Mouse (Mus musculus): ENCODE measurements around the gene Baiap2. TPM values are rescaled to one million over a fixed set of nuclear protein-coding genes. Genes with fewer than 3 reads are reported as not detected.

Baiap2 gene
- polyA plus RNA-seq, 1 experiment from 2014 or later: 9.8 TPM

DNA sequence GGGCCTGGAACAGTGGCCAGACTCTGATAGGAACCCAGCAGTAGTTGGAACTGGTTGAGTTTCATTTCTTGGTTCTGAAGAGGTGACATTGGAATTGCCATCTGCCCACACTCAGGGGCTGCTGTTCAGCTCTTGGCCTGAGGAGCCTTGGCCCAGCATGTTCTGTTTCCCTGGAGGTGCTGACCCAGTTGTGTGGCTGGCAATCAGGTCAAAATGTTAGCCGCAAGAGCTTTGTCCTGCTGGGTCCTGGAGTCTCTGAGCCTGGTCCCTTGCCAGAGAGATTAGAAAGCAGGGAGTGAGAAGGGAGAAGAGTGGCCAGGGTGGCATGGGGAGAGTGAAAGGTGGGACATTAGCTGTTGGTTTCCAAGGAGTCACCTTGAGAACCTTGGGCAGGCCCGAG lies 6.2 kb downstream of the Baiap2 start:
- H3K9ac ChIP-seq (ENCODE audit: low read length): no peak overlapping the region
- H3K9me3 ChIP-seq (ENCODE audit: control insufficient read depth, low read length): no peaks in the 10 kb centered on the region
- no peaks in the 10 kb centered on the region for H3K4me1 ChIP-seq (ENCODE audit: control insufficient read depth, insufficient read depth, low read length)
- no peak overlapping the region for H3K4me3 ChIP-seq (ENCODE audit: low read depth, low read length)
- DNase-seq (ENCODE audit: low spot score, missing footprints) (peak; percentile 65), ATAC-seq (ENCODE audit: low FRiP score) (no peak)
- WGBS: 93% methylated on average over 2 of the region's 2 CpGs
- H3K4me2 ChIP-seq: no peak overlapping the region
- H3K27ac ChIP-seq (ENCODE audit: low read depth, low read length): no peak overlapping the region
- peaks cover 5% of the 10 kb centered on the region for H3K27me3 ChIP-seq (ENCODE audit: control insufficient read depth, insufficient read depth, low read length)
- no peaks in the 10 kb centered on the region for H3K36me3 ChIP-seq (ENCODE audit: control insufficient read depth, insufficient read depth, low read length)

DNA sequence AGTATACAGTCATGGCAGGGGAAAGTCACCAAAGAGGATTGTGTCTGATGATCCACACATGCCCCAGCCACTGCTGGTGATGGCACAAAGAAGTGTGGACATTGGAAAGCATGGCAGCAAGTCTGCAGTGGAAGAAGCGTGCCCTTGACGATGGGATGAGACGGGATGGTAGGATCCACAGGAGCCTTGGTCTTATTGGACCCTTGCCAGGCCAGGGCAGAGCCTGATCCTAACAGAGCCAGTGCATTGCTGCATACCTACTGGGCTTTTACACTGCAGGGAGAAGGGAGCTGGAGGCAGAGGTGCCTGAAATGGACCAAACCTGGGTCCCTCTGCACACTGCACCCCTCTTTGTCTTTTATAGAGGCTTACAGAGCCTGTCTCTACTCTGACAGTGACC lies 8.0 kb downstream of the Baiap2 start:
- 94% methylated on average over 3 of the region's 3 CpGs for WGBS
- Histone ChIP-seq H3K4me2 (no peak overlapping the region), H3K4me3 (ENCODE audit: low read depth, low read length) (no peak overlapping the region), H3K9ac (ENCODE audit: low read length) (no peak overlapping the region), H3K4me1 (ENCODE audit: control insufficient read depth, insufficient read depth, low read length) (no peaks in the 10 kb centered on the region), H3K9me3 (ENCODE audit: control insufficient read depth, low read length) (no peaks in the 10 kb centered on the region), H3K27ac (ENCODE audit: low read depth, low read length) (no peak overlapping the region), H3K27me3 (ENCODE audit: control insufficient read depth, insufficient read depth, low read length) (no peaks in the 10 kb centered on the region), H3K36me3 (ENCODE audit: control insufficient read depth, insufficient read depth, low read length) (no peaks in the 10 kb centered on the region)
- ATAC-seq (ENCODE audit: low FRiP score) (no peak), DNase-seq (ENCODE audit: low spot score, missing footprints) (no peak)

DNA sequence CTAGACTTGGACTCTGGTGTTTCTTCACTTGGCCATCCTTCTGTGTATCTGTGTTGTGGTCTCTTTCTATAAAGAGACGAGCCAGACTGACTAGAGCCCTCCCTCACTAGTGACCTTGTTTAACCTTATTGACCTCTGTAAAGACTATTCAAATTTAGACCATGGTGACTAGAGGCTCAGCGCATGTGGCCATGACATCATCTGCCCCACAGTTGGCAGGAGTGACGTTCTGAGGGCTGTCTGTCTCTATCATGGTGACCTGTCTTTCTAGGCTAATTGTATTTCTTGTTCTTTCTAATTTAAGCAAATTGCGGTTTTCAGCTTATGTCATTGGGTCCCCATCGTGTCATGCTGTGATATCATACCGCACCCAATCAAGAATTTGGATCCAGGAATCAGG lies 8.8 kb downstream of the Baiap2 start:
- Histone ChIP-seq H3K4me1 (ENCODE audit: control insufficient read depth, insufficient read depth, low read length) (no peaks in the 10 kb centered on the region), H3K4me2 (no peak overlapping the region), H3K27me3 (ENCODE audit: control insufficient read depth, insufficient read depth, low read length) (no peaks in the 10 kb centered on the region), H3K27ac (ENCODE audit: low read depth, low read length) (no peak overlapping the region), H3K9ac (ENCODE audit: low read length) (no peak overlapping the region), H3K36me3 (ENCODE audit: control insufficient read depth, insufficient read depth, low read length) (no peaks in the 10 kb centered on the region), H3K9me3 (ENCODE audit: control insufficient read depth, low read length) (no peaks in the 10 kb centered on the region), H3K4me3 (ENCODE audit: low read depth, low read length) (no peak overlapping the region)
- ATAC-seq (ENCODE audit: low FRiP score): no peak
- DNase-seq (ENCODE audit: low spot score, missing footprints): no peak
- WGBS: 86% methylated on average over 6 of the region's 6 CpGs

DNA sequence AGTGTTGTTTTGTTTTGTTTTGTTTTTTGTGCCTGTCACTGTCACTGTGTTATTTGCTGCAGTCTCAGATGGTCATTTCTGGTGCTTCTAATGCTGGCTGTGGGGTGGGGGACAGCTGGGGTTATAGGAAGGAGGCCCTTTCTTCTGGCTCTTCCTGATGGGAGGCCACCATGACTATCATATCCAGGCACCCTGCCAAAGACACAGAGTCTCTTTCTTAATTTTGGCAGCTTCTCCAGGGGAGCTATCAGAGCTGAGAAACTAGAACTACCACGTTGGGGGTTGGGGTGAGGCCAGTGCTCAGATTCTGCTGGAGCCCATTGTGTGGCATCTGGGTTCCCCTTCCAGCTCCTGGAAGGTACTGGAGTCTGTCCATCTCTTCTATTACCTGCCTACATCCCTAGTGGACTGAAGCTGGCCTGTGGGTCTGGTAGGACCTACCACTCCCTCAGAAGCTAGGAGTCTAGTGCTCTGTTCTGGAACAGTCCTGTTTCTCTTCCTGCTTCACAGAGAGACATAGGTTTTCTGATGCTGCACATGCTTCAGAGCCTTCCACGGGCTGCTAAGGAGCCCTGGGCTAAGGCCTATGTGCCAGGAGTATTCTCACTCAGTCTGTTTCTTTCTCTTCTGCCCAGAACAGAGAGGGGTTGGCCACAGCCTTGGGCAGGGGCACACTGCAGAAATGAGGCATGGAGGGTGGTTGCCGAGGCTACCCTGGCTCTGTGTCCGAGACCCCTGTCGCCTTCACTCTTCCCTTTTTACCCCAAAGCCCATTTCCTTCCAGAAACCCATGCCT lies 10.1 kb downstream of the Baiap2 start:
- Histone ChIP-seq H3K4me1 (ENCODE audit: control insufficient read depth, insufficient read depth, low read length) (no peaks in the 10 kb centered on the region), H3K4me2 (no peak overlapping the region), H3K9ac (ENCODE audit: low read length) (no peak overlapping the region), H3K4me3 (ENCODE audit: low read depth, low read length) (no peak overlapping the region), H3K9me3 (ENCODE audit: control insufficient read depth, low read length) (no peaks in the 10 kb centered on the region), H3K27ac (ENCODE audit: low read depth, low read length) (no peak overlapping the region), H3K36me3 (ENCODE audit: control insufficient read depth, insufficient read depth, low read length) (no peaks in the 10 kb centered on the region), H3K27me3 (ENCODE audit: control insufficient read depth, insufficient read depth, low read length) (no peaks in the 10 kb centered on the region)
- WGBS: 76% methylated on average over 5 of the region's 5 CpGs
- DNase-seq (ENCODE audit: low spot score, missing footprints) (no peak), ATAC-seq (ENCODE audit: low FRiP score) (no peak)

DNA sequence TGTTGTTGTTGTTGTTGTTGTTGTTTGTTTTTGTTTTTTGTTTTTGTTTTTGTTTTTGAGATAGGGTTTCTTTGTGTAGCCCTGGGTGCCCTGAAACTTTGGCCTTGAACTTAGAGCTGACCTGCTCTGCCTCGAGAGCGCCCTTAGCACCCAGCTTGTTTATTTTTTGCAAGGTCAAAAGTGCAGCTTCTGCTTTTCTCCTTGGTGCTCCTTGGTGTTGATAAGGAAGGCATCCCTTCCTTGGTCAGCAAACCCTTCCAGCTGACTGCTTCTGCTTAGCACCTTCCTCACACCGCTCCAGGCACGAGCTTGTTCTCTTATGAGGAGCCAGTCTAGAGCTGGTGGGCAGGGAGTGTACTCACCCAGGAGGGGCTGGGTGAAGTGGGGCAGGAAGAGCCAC lies 11.7 kb downstream of the Baiap2 start:
- Histone ChIP-seq H3K27ac (ENCODE audit: low read depth, low read length) (no peak overlapping the region), H3K9ac (ENCODE audit: low read length) (no peak overlapping the region), H3K27me3 (ENCODE audit: control insufficient read depth, insufficient read depth, low read length) (no peaks in the 10 kb centered on the region), H3K4me3 (ENCODE audit: low read depth, low read length) (no peak overlapping the region), H3K9me3 (ENCODE audit: control insufficient read depth, low read length) (no peaks in the 10 kb centered on the region), H3K4me1 (ENCODE audit: control insufficient read depth, insufficient read depth, low read length) (no peaks in the 10 kb centered on the region), H3K36me3 (ENCODE audit: control insufficient read depth, insufficient read depth, low read length) (no peaks in the 10 kb centered on the region), H3K4me2 (no peak overlapping the region)
- 76% methylated on average over 4 of the region's 4 CpGs for WGBS
- DNase-seq (ENCODE audit: low spot score, missing footprints): no peak
- no peak for ATAC-seq (ENCODE audit: low FRiP score)

DNA sequence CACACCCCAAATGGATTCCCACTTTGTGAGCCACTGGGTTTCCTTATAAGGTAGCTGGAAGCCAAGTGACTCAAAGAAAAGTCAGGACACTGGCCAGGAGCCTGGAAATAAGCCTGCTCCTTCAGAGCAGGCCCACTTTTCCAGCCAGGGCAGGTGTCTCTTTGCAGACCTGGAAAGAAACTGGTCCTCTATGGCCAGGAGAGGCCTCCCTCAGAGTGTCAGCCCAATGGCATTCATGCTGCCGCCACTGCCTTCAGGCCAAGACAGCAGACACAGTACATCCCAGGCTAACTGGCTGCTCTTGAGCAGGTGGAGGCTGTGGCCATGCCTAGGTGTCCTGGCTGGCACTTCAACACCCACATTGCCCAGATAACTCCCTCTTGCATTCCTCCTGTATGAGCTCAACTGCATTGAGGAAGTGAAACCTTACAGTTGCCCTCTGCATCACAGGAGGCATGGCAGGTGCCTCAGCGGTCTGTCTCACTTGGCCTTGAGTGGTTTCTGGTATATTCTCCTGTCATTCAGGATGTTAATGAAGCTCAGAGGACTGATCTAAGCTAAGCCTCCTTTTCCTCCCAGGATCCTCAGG lies 12.3 kb downstream of the Baiap2 start:
- no peak for ATAC-seq (ENCODE audit: low FRiP score)
- H3K27ac ChIP-seq (ENCODE audit: low read depth, low read length): no peak overlapping the region
- WGBS: 74% methylated on average over 2 of the region's 2 CpGs

DNA sequence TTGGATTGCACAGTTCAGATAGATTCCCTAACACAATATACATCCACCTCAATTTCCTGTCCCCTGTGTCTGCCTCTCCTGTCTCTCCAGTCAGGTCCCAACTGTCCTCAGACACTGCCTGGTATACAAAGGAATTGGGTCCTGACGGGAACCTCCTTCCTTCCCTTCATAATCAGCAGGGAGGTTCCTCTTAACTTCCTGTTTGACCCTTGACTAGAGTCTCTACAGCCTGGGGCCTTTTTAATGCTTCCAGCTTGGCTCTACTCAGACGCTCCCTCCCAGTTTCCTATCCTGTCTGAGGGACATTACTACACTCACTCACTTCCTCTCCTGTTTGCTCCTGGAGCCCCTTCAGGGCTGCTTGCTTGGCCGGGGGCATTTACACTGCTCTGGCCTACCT lies 12.9 kb downstream of the Baiap2 start:
- H3K27me3 ChIP-seq (ENCODE audit: control insufficient read depth, insufficient read depth, low read length): no peaks in the 10 kb centered on the region
- H3K36me3 ChIP-seq (ENCODE audit: control insufficient read depth, insufficient read depth, low read length): no peaks in the 10 kb centered on the region
- no peak overlapping the region for H3K9ac ChIP-seq (ENCODE audit: low read length)
- DNase-seq (ENCODE audit: low spot score, missing footprints) (no peak), ATAC-seq (ENCODE audit: low FRiP score) (no peak)
- 83% methylated on average over 3 of the region's 3 CpGs for WGBS
- no peak overlapping the region for H3K27ac ChIP-seq (ENCODE audit: low read depth, low read length)
- no peaks in the 10 kb centered on the region for H3K9me3 ChIP-seq (ENCODE audit: control insufficient read depth, low read length)
- H3K4me2 ChIP-seq: no peak overlapping the region
- no peaks in the 10 kb centered on the region for H3K4me1 ChIP-seq (ENCODE audit: control insufficient read depth, insufficient read depth, low read length)
- no peak overlapping the region for H3K4me3 ChIP-seq (ENCODE audit: low read depth, low read length)

More for the DNA sequence above, 12.3 kb downstream of the Baiap2 start:
- Histone ChIP-seq H3K4me3 (ENCODE audit: low read depth, low read length) (no peak overlapping the region), H3K4me2 (no peak overlapping the region), H3K27me3 (ENCODE audit: control insufficient read depth, insufficient read depth, low read length) (no peaks in the 10 kb centered on the region), H3K9ac (ENCODE audit: low read length) (no peak overlapping the region), H3K9me3 (ENCODE audit: control insufficient read depth, low read length) (no peaks in the 10 kb centered on the region), H3K36me3 (ENCODE audit: control insufficient read depth, insufficient read depth, low read length) (no peaks in the 10 kb centered on the region), H3K4me1 (ENCODE audit: control insufficient read depth, insufficient read depth, low read length) (no peaks in the 10 kb centered on the region)
- no peak for DNase-seq (ENCODE audit: low spot score, missing footprints)

DNA sequence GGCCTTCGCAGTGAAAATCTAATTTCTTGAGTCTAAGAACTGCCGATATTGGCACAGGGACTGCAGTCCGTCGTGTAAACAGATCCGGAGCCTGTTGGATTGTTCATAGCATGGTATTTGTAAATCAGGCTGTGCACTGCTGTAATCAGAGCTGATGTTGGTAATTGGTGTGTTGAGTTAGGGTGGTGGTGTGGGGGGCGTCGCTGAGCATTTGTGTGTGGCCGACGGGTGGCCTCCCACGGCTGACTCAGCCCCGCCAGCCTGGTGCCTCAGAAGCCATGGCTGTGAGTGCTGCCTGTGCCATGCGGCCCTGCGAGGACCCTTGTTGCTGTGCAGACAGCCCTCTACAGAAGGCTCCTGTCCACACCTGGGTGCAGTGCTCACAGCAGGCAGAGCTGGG lies 14.0 kb downstream of the Baiap2 start:
- 93% methylated on average over 13 of the region's 13 CpGs for WGBS
- H3K4me3 ChIP-seq (ENCODE audit: low read depth, low read length): no peak overlapping the region
- no peaks in the 10 kb centered on the region for H3K36me3 ChIP-seq (ENCODE audit: control insufficient read depth, insufficient read depth, low read length)
- no peaks in the 10 kb centered on the region for H3K27me3 ChIP-seq (ENCODE audit: control insufficient read depth, insufficient read depth, low read length)
- no peaks in the 10 kb centered on the region for H3K9me3 ChIP-seq (ENCODE audit: control insufficient read depth, low read length)
- no peak overlapping the region for H3K27ac ChIP-seq (ENCODE audit: low read depth, low read length)
- H3K9ac ChIP-seq (ENCODE audit: low read length): no peak overlapping the region
- no peak for DNase-seq (ENCODE audit: low spot score, missing footprints)
- no peaks in the 10 kb centered on the region for H3K4me1 ChIP-seq (ENCODE audit: control insufficient read depth, insufficient read depth, low read length)
- no peak overlapping the region for H3K4me2 ChIP-seq
- ATAC-seq (ENCODE audit: low FRiP score): no peak

DNA sequence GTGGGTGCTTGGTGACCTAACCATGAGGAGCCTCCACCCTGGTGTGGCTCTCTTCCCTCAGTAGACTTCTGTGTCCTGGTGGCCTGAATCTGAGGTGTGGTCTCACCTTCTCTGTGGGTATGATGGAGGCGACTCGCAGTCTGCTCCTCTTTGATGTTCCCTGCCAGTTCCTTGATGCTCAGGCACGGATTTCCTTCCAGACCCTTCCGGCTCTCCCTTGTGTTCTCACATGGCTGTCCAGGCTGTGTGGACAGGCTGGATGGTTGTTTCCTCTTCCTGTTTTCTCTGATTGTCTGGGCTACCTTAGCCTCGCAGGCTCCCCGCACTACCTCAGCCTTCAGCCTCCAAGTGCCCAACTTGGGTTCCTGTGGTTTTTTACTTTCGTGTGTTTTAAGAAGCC lies 16.3 kb downstream of the Baiap2 start:
- no peaks in the 10 kb centered on the region for H3K36me3 ChIP-seq (ENCODE audit: control insufficient read depth, insufficient read depth, low read length)
- 90% methylated on average over 7 of the region's 7 CpGs for WGBS
- H3K4me1 ChIP-seq (ENCODE audit: control insufficient read depth, insufficient read depth, low read length): no peaks in the 10 kb centered on the region
- no peak for DNase-seq (ENCODE audit: low spot score, missing footprints)
- H3K4me3 ChIP-seq (ENCODE audit: low read depth, low read length): no peak overlapping the region
- H3K27ac ChIP-seq (ENCODE audit: low read depth, low read length): no peak overlapping the region
- no peak overlapping the region for H3K9ac ChIP-seq (ENCODE audit: low read length)
- no peak overlapping the region for H3K4me2 ChIP-seq
- H3K9me3 ChIP-seq (ENCODE audit: control insufficient read depth, low read length): no peaks in the 10 kb centered on the region
- no peaks in the 10 kb centered on the region for H3K27me3 ChIP-seq (ENCODE audit: control insufficient read depth, insufficient read depth, low read length)
- ATAC-seq (ENCODE audit: low FRiP score): no peak
